Mouse (Mus musculus): ENCODE data around the gene Pax6.

GRCm38 (mm10) chr2:105669371-105669861 is 716 bp downstream of the Pax6 start:
- TF ChIP-seq POLR2AphosphoS5 (IDR thresholded peaks at IDR 0.05; ENCODE audit: insufficient replicate concordance, low read depth, low read length) (no peak), CTCF (IDR thresholded peaks at IDR 0.05; ENCODE audit: low read depth, low read length) (no peak), GATA1 (IDR thresholded peaks at IDR 0.05; ENCODE audit: borderline replicate concordance, low read length) (no peak), TAL1 (conservative IDR thresholded peaks at IDR 0.05; ENCODE audit: low read depth, low read length) (no peak)

Data from G1E (cell line).